Mouse (Mus musculus) embryonic facial prominence, embryonic 15.5 days (tissue): ENCODE data around the gene Snrpc. TPM values are rescaled to one million over a fixed set of nuclear protein-coding genes. Genes with fewer than 3 reads are reported as not detected.

Experiments
- ATAC-seq: fragments of 200-750 bp; cut with Nextera tagmentation; 2 replicates; pipeline ENCODE4 v1.8.0; 2017; ENCODE audit warnings: low read depth, moderate TSS enrichment; ENCODE audit not compliant: insufficient number of reproducible peaks, low FRiP score, low TSS enrichment
- H3K27ac ChIP-seq: fragments of 300-500 bp; sonication (generic); replicated peaks from 2 replicates; pipeline ENCODE4 v1.5.1; 2015; ENCODE audit warnings: mild to moderate bottlenecking, inconsistent platforms
- H3K27me3 ChIP-seq: fragments of 300-500 bp; sonication (generic); 2 replicates; pipeline ENCODE4 v1.6.1; 2015; ENCODE audit warnings: inconsistent platforms
- H3K36me3 ChIP-seq: fragments of 300-500 bp; sonication (generic); 2 replicates; pipeline ENCODE4 v1.6.1; 2015; ENCODE audit warnings: mild to moderate bottlenecking, inconsistent platforms
- H3K4me1 ChIP-seq: fragments of 300-500 bp; sonication (generic); 2 replicates; pipeline ENCODE4 v1.6.1; 2015; ENCODE audit warnings: inconsistent platforms
- H3K4me2 ChIP-seq: fragments of 300-500 bp; sonication (generic); replicated peaks from 2 replicates; pipeline ENCODE4 v1.6.1; 2015; ENCODE audit warnings: mild to moderate bottlenecking, inconsistent platforms
- H3K4me3 ChIP-seq: fragments of 300-500 bp; sonication (generic); replicated peaks from 2 replicates; pipeline ENCODE4 v1.5.1; 2015; ENCODE audit warnings: mild to moderate bottlenecking, inconsistent platforms
- H3K9ac ChIP-seq: fragments of 300-500 bp; sonication (generic); 2 replicates; pipeline ENCODE4 v1.6.1; 2015; ENCODE audit warnings: inconsistent platforms
- H3K9me3 ChIP-seq: fragments of 300-500 bp; sonication (generic); replicated peaks from 2 replicates; pipeline ENCODE4 v1.6.1; 2016; ENCODE audit warnings: inconsistent platforms
- WGBS: fragments of 180-500 bp; shearing (Covaris S2); methylation state at CpG from one replicate; pipeline ENCODE4 v1.1.7; 2015; 5-methylcytosine and 5-hydroxymethylcytosine counted together
- polyA plus RNA-seq: library from polyadenylated mRNA; unstranded; fragments of >200 nt; fragmentation: Nextera tagmentation; extraction: Ambion mirVana; gene quantifications from 2 replicates; pipeline ENCODE4 v1.2.1, GENCODE M21; 2015

The Snrpc gene
- polyA plus RNA-seq, 1 experiment from 2014 or later, result 285 TPM

DNA sequence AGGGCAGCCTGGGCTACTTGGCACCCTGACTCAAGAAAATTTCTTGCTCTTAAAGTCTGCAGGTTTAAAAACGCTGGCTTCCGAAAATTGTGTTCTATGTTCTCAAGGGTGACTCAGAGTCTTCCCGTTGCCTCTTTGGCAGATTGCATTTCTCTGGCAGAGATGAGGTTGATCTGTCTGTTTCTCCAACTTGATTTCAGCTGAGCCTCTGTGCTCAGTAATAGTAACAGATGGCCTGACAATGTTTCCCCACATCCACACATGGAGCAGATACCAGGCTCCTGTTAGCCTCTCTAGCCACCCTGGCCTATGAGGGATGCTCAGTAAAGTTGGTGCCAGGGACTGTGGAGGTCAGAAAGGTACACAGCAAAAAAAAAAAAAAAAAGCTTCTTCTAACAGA, 33.9 kb downstream of the Snrpc start:
- Histone ChIP-seq H3K9me3 (no peaks in the 10 kb centered on the region), H3K4me2 (no peak overlapping the region), H3K27ac (no peak overlapping the region), H3K4me3 (no peak overlapping the region), H3K27me3 (no peaks in the 10 kb centered on the region), H3K9ac (no peak overlapping the region), H3K4me1 (no peaks in the 10 kb centered on the region), H3K36me3 (peaks cover 5% of the 10 kb centered on the region; the same call in 1 of the 2 replicates)
- ATAC-seq, result no peak
- WGBS, result 90% methylated on average over 3 of the region's 3 CpGs

DNA sequence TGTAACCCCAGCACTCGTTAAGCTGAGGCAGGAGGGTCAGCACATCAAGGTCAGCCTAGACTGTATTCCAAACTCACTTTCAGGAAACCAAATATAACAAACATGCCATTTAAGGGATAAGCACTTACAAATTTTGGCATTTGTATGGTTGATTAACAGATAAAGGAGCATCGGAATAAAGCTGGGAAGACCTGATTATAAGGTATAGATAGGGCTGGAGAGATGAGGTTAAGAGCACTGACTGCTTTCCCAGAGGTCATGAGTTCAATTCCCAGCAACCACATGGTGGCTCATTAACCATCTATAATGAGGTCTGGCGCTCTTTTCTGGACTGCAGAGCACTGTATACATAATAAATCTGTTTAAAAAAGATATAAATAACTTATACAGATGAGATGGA, 35.6 kb downstream of the Snrpc start:
- Histone ChIP-seq H3K9ac (no peak overlapping the region), H3K36me3 (peaks cover 12% of the 10 kb centered on the region; the same call in 1 of the 2 replicates), H3K4me3 (no peak overlapping the region), H3K4me2 (no peak overlapping the region), H3K27me3 (no peaks in the 10 kb centered on the region), H3K9me3 (no peaks in the 10 kb centered on the region), H3K4me1 (no peaks in the 10 kb centered on the region), H3K27ac (no peak overlapping the region)
- WGBS, result 74% methylated on average over 3 of the region's 3 CpGs
- no peak for ATAC-seq

DNA sequence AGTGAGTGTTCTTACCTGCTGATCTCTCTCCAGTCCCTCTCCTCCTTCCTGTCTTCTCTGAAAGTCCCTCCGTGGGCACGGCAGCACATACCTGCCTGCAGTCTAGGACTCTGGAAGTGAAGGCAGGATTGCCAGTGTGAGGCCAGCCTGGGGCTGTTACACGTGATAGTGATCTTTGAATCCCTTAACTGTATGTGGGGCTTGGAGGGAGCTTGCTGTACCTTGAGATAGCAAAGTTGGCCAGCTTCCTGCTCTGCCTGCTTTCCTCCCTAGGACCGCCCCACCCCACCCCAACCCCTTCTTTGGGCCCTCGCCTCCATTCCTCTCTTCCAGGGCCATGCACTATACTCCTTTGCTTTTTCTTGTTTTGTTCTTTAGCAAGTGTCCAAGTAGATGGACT, 36.6 kb downstream of the Snrpc start:
- no peak overlapping the region for H3K4me2 ChIP-seq
- no peaks in the 10 kb centered on the region for H3K9me3 ChIP-seq
- no peaks in the 10 kb centered on the region for H3K27me3 ChIP-seq
- ATAC-seq, result no peak
- WGBS, result 57% methylated on average over 5 of the region's 5 CpGs
- no peak overlapping the region for H3K27ac ChIP-seq
- H3K4me1 ChIP-seq, result no peaks in the 10 kb centered on the region
- H3K36me3 ChIP-seq, result peaks cover 19% of the 10 kb centered on the region; the same call in 1 of the 2 replicates
- no peak overlapping the region for H3K4me3 ChIP-seq
- H3K9ac ChIP-seq, result no peak overlapping the region

DNA sequence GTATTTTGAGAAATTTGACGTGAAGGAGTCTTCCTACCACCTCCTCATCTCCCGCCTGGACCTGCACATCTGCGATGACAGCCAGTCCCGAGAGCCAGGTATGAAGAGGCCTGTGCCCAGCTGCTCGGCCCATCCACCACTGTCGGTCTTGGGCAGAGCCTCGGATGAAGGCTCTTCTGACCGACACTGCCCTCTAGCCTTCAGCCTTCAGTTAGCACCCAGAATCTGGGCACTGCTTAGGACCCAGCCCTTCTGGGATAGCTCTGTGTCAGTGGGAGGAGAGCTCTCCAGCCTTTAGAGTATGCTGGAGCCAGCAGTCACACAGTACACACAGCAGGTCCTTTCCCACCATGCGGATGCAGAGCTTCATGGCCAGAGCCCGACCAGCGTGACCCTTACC, 43.6 kb downstream of the Snrpc start:
- no peak overlapping the region for H3K4me3 ChIP-seq
- H3K4me2 ChIP-seq, result no peak overlapping the region
- no peak for ATAC-seq
- no peaks in the 10 kb centered on the region for H3K9me3 ChIP-seq
- H3K9ac ChIP-seq, result no peak overlapping the region
- H3K27me3 ChIP-seq, result no peaks in the 10 kb centered on the region
- H3K27ac ChIP-seq, result no peak overlapping the region
- H3K4me1 ChIP-seq, result no peaks in the 10 kb centered on the region
- 62% methylated on average over 11 of the region's 11 CpGs for whole genome bisulfite sequencing
- H3K36me3 ChIP-seq, result peaks cover 78% of the 10 kb centered on the region

DNA sequence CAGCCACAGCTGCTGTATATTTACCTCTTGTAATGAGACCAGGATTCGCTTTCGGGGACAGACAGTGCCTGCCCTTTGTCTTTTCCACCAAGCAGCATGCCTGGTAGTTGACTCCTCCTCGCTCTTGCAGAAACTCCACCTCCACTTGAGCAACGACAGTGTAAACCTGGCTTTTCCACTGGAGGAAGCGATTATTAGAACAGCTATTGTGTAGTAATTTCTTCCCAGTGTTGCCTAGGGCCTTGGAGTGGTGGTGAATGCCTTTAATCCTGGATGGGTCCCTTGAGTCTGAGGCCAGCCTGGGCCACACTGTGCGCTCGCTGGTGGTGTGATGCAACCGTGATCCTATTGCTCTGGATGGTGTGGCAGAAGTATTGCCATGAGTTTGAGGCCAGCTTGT, 45.2 kb downstream of the Snrpc start:
- no peak overlapping the region for H3K4me2 ChIP-seq
- no peaks in the 10 kb centered on the region for H3K9me3 ChIP-seq
- 83% methylated on average over 8 of the region's 8 CpGs for WGBS
- no peak overlapping the region for H3K9ac ChIP-seq
- H3K4me1 ChIP-seq, result no peaks in the 10 kb centered on the region
- no peak overlapping the region for H3K27ac ChIP-seq
- ATAC-seq, result no peak
- H3K4me3 ChIP-seq, result no peak overlapping the region
- no peaks in the 10 kb centered on the region for H3K27me3 ChIP-seq
- H3K36me3 ChIP-seq, result peaks cover 86% of the 10 kb centered on the region

DNA sequence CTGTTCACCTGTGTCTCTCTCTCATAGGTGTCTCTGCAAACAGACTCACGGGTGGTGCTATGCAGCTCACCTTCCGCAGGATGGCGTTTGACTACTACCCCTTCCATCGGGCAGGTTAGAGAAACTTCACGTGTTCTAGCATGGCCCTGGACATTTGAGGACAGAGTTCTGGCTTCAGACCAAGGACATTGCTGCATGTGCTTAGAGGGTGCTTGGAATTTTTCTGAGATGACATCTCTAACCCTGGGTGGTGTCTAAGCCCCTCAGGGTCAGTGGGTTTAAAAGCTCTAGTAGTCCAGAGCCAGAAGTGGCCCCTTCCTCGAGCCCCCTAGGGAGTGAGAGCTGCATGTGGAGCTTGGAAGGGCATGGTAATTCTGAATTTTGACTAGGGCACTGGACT, 46.0 kb downstream of the Snrpc start:
- Histone ChIP-seq H3K9me3 (no peaks in the 10 kb centered on the region), H3K36me3 (peaks cover 86% of the 10 kb centered on the region), H3K27me3 (no peaks in the 10 kb centered on the region), H3K4me3 (no peak overlapping the region), H3K9ac (no peak overlapping the region), H3K4me2 (no peak overlapping the region), H3K4me1 (no peaks in the 10 kb centered on the region), H3K27ac (no peak overlapping the region)
- WGBS, result 93% methylated on average over 6 of the region's 6 CpGs
- ATAC-seq, result no peak

DNA sequence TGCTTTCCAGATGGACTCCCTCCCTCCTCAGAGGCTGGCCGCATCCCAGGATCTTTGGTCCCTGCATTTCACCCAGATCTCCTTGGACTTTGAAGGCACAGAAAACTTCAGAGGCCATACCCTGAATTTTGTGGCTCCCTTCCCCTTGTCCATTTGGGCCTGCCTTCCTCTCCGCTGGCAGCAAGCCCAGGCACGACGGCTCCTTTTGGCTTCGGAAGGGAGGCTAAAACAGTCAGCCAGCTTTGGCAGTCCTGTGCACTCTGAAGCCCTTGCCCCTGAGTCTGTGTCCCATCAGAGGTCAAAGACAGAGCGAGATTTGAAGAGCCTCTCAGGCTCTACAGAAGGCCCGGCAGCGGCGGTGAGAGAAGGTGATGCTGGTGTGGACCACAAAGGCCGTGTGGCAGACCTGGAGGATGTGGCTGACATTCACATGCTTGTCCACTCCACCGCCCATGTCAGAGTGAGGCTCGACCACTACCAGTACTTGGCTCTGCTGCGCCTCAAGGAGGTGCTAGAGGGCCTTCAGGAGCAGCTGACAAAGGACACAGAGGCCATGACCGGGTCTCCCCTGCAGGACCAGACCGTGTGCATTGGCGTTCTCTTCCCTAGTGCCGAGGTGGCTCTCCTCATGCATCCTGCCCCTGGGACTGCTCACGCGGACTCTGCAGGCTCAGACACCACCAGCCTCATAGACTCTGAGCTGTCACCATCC, 48.7 kb downstream of the Snrpc start:
- Histone ChIP-seq H3K4me1 (no peaks in the 10 kb centered on the region), H3K9me3 (no peaks in the 10 kb centered on the region), H3K27ac (no peak overlapping the region), H3K4me2 (no peak overlapping the region), H3K9ac (no peak overlapping the region), H3K27me3 (no peaks in the 10 kb centered on the region), H3K4me3 (no peak overlapping the region), H3K36me3 (peaks cover 83% of the 10 kb centered on the region)
- ATAC-seq, result no peak
- 84% methylated on average over 19 of the region's 19 CpGs for WGBS

Other genes starting within 250 kb of the Snrpc start
- gene Nudt3, start 214.7 kb upstream of the Snrpc start, polyA plus RNA-seq, result 98.7 and 99.3 TPM in 2 replicates
- not detected in 2 replicates for gene RPS10-NUDT3, start 202.9 kb upstream of the Snrpc start, polyA plus RNA-seq
- 989 and 990 TPM in 2 replicates for gene Rps10, start 201.5 kb upstream of the Snrpc start, polyA plus RNA-seq
- 5.2 and 5.3 TPM in 2 replicates for gene Pacsin1, start 182.6 kb upstream of the Snrpc start, polyA plus RNA-seq
- 0.35 and 0.95 TPM in 2 replicates for gene Spdef, start 109.2 kb upstream of the Snrpc start, polyA plus RNA-seq
- 18.2 and 20.6 TPM in 2 replicates for gene D17Wsu92e, start 17.5 kb upstream of the Snrpc start, polyA plus RNA-seq
- gene Uhrf1bp1, start 18.3 kb downstream of the Snrpc start, polyA plus RNA-seq, result 5.1 and 6.2 TPM in 2 replicates
- 15.3 and 16.6 TPM in 2 replicates for gene Anks1, start 71.2 kb downstream of the Snrpc start, polyA plus RNA-seq
- gene Taf11, start 71.7 kb downstream of the Snrpc start, polyA plus RNA-seq, result 65.5 and 65.9 TPM in 2 replicates
- gene Tcp11, start 242.5 kb downstream of the Snrpc start, polyA plus RNA-seq, result 4.7 and 9.0 TPM in 2 replicates